Mouse (Mus musculus) stomach, embryonic 15.5 days (tissue): ENCODE measurements around the gene Gapt. TPM values are rescaled to one million over a fixed set of nuclear protein-coding genes. Genes with fewer than 3 reads are reported as not detected.
"Not testable (repeated sequence)": the region's sequence is repeated elsewhere in the genome, so short reads cannot be mapped to it uniquely, and the experiment has no call there.

Source experiments
- ATAC-seq: fragments of 200-750 bp; cut with Nextera tagmentation; 2 replicates; pipeline ENCODE4 v1.8.0; 2017; ENCODE audit warnings: low read depth, moderate number of reproducible peaks, moderate TSS enrichment; ENCODE audit not compliant: insufficient read depth, low FRiP score
- H3K27ac ChIP-seq: fragments of 300-500 bp; sonication (generic); 2 replicates; pipeline ENCODE4 v1.5.1; 2015; ENCODE audit warnings: mild to moderate bottlenecking, inconsistent platforms
- H3K27me3 ChIP-seq: fragments of 300-500 bp; sonication (generic); replicated peaks from 2 replicates; pipeline ENCODE4 v1.6.1; 2015; ENCODE audit warnings: inconsistent platforms
- H3K36me3 ChIP-seq: fragments of 300-500 bp; sonication (generic); 2 replicates; pipeline ENCODE4 v1.6.1; 2015; ENCODE audit warnings: inconsistent platforms
- H3K4me1 ChIP-seq: fragments of 300-500 bp; sonication (generic); 2 replicates; pipeline ENCODE4 v1.6.1; 2015; ENCODE audit warnings: inconsistent platforms
- H3K4me2 ChIP-seq: fragments of 300-500 bp; sonication (generic); 2 replicates; pipeline ENCODE4 v1.6.1; 2015; ENCODE audit warnings: mild to moderate bottlenecking, inconsistent platforms
- H3K4me3 ChIP-seq: fragments of 300-500 bp; sonication (generic); replicated peaks from 2 replicates; pipeline ENCODE4 v1.5.1; 2015; ENCODE audit warnings: inconsistent platforms
- H3K9ac ChIP-seq: fragments of 300-500 bp; sonication (generic); 2 replicates; pipeline ENCODE4 v1.6.1; 2015; ENCODE audit warnings: inconsistent platforms
- H3K9me3 ChIP-seq: fragments of 300-500 bp; sonication (generic); 2 replicates; pipeline ENCODE4 v1.6.1; 2016; ENCODE audit warnings: inconsistent platforms
- WGBS: fragments of 180-500 bp; shearing (Covaris S2); methylation state at CpG from one replicate; pipeline ENCODE4 v1.1.7; 2015; 5-methylcytosine and 5-hydroxymethylcytosine counted together
- polyA plus RNA-seq: library from polyadenylated mRNA; unstranded; fragments of >200 nt; fragmentation: Nextera tagmentation; extraction: Ambion mirVana; gene quantifications from 2 replicates; pipeline ENCODE4 v1.2.1, GENCODE M21; 2015

The Gapt gene
- 0.89 and 1.0 TPM in 2 replicates for polyA plus RNA-seq

DNA sequence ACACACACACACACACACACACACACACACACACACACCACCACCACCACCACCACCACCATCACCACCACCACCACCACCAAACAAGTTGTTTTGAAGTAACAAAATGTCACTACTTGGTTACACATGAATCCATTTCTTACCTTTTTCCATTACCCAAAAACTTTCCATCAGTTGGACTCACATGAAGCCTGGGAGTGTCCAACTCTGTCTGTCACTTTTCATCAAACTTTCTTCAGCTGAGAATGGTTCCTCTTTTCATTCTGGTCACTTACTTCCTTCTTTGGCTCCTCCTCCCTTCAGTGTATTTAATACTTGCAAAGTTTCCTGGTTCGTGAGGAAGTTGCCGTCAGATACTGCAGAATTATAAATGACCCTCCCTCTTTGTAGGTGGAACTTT, at the start of gene Gapt:
Gene Gapt (minus strand): TSS at position 259 of the 400 bp plus-strand sequence.
- H3K27ac ChIP-seq: no peak within 1 kb of the TSS
- H3K27me3 ChIP-seq: no peaks in the 10 kb centered on the region
- H3K36me3 ChIP-seq: no peaks in the 10 kb centered on the region
- no peak within 1 kb of the TSS for H3K9ac ChIP-seq
- no peak within 1 kb of the TSS for H3K4me2 ChIP-seq
- ATAC-seq: no peak
- no peaks in the 10 kb centered on the region for H3K4me1 ChIP-seq
- 68% methylated on average over 2 of the region's 2 CpGs for WGBS
- no peaks in the 10 kb centered on the region for H3K9me3 ChIP-seq
- no peak within 1 kb of the TSS for H3K4me3 ChIP-seq

- Histone ChIP-seq H3K9ac (no peak overlapping the region), H3K27me3 (no peaks in the 10 kb centered on the region), H3K36me3 (peaks cover 1% of the 10 kb centered on the region; the same call in 1 of the 2 replicates), H3K4me2 (no peak overlapping the region), H3K9me3 (no peaks in the 10 kb centered on the region), H3K27ac (no peak overlapping the region), H3K4me3 (no peak overlapping the region), H3K4me1 (no peaks in the 10 kb centered on the region)
- 75% methylated on average over 5 of the region's 5 CpGs for WGBS
- no peak for ATAC-seq
Observed at GRCm38 (mm10) chr13:110406152-110406551, 49.2 kb upstream of the Gapt start.

GRCm38 (mm10) chr13:110404686-110405085, 47.7 kb upstream of the Gapt start:
- not testable (repeated sequence) for H3K4me2 ChIP-seq, H3K4me3 ChIP-seq, H3K36me3 ChIP-seq, H3K4me1 ChIP-seq, H3K27me3 ChIP-seq, H3K9ac ChIP-seq, ATAC-seq, H3K27ac ChIP-seq, H3K9me3 ChIP-seq
- WGBS: 76% methylated on average over 5 of the region's 5 CpGs

DNA sequence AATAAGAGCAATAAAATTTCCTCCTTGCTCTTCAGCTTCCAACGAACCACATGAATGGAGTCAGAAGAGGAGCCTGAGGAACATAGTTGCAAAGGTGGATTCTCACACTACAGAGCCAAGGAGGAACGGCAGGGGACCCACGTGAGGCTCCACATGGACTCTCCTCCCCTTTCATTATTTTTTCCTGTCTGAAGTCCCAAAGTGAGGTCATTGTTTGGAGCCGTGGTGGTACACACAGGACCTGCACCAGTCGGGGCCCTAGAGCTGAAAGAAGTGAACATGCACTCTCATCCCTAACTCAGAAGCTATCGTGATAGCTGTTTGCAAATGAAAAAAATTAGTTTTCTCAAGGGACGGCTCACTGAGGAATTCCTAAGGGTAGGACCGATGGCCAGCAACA, 47.1 kb upstream of the Gapt start:
- H3K4me2 ChIP-seq: no peak overlapping the region
- H3K4me1 ChIP-seq: no peaks in the 10 kb centered on the region; the same call in 1 of the 2 replicates
- no peak overlapping the region for H3K4me3 ChIP-seq
- H3K36me3 ChIP-seq: peaks cover 14% of the 10 kb centered on the region
- 72% methylated on average over 8 of the region's 8 CpGs for WGBS
- no peak for ATAC-seq
- no peaks in the 10 kb centered on the region for H3K27me3 ChIP-seq
- H3K27ac ChIP-seq: no peak overlapping the region
- H3K9ac ChIP-seq: no peak overlapping the region
- no peaks in the 10 kb centered on the region for H3K9me3 ChIP-seq

DNA sequence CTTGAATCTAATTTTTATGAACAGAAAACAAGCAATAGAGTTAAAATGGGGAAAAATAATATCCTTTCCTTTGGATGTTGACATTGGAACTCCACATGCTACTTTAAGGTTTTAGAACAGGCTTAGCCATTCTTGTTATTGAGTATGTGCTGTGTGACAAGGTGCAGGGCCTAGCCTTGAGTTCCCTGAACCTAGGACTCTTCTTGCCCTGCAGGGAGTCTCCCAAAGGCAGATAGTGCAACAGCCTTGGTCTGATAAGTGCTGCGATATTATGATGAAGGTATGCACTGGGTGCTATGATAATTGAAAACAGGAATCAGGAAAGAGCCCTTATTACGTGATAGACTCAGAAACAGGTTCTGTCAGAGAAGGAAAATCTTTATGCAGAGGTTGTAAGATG, 44.9 kb upstream of the Gapt start:
- H3K9ac ChIP-seq: no peak overlapping the region
- no peaks in the 10 kb centered on the region for H3K9me3 ChIP-seq
- H3K4me1 ChIP-seq: peaks cover 1% of the 10 kb centered on the region; the same call in 1 of the 2 replicates
- WGBS: 94% methylated on average over 2 of the region's 2 CpGs
- no peak overlapping the region for H3K27ac ChIP-seq
- no peak overlapping the region for H3K4me3 ChIP-seq
- H3K27me3 ChIP-seq: no peaks in the 10 kb centered on the region
- ATAC-seq: no peak
- no peak overlapping the region for H3K4me2 ChIP-seq
- peaks cover 30% of the 10 kb centered on the region for H3K36me3 ChIP-seq

- Histone ChIP-seq H3K27me3 (no peaks in the 10 kb centered on the region), H3K4me2 (no peak overlapping the region), H3K9me3 (no peaks in the 10 kb centered on the region), H3K27ac (no peak overlapping the region), H3K4me3 (no peak overlapping the region), H3K4me1 (peaks cover 3% of the 10 kb centered on the region; the same call in 1 of the 2 replicates), H3K9ac (no peak overlapping the region), H3K36me3 (peaks cover 30% of the 10 kb centered on the region)
- no peak for ATAC-seq
- WGBS: 61% methylated on average over 3 of the region's 3 CpGs
Observed at GRCm38 (mm10) chr13:110401443-110401842, 44.4 kb upstream of the Gapt start.

- peaks cover 30% of the 10 kb centered on the region for H3K36me3 ChIP-seq
- H3K4me1 ChIP-seq: peaks cover 3% of the 10 kb centered on the region; the same call in 1 of the 2 replicates
- no peaks in the 10 kb centered on the region for H3K9me3 ChIP-seq
- H3K4me3 ChIP-seq: peak overlapping the region; percentile 23
- 71% methylated on average over 24 of the region's 24 CpGs for WGBS
- no peak overlapping the region for H3K9ac ChIP-seq
- H3K4me2 ChIP-seq: peak overlapping the region; percentile 35
- no peaks in the 10 kb centered on the region for H3K27me3 ChIP-seq
- peak overlapping the region; percentile 44; the same call in 1 of the 2 replicates for H3K27ac ChIP-seq
- no peak for ATAC-seq
Observed at GRCm38 (mm10) chr13:110398513-110399270, 41.7 kb upstream of the Gapt start.

GRCm38 (mm10) chr13:110397750-110398149, 40.8 kb upstream of the Gapt start:
- 81% methylated on average over 8 of the region's 8 CpGs for WGBS
- no peak overlapping the region for H3K9ac ChIP-seq

DNA sequence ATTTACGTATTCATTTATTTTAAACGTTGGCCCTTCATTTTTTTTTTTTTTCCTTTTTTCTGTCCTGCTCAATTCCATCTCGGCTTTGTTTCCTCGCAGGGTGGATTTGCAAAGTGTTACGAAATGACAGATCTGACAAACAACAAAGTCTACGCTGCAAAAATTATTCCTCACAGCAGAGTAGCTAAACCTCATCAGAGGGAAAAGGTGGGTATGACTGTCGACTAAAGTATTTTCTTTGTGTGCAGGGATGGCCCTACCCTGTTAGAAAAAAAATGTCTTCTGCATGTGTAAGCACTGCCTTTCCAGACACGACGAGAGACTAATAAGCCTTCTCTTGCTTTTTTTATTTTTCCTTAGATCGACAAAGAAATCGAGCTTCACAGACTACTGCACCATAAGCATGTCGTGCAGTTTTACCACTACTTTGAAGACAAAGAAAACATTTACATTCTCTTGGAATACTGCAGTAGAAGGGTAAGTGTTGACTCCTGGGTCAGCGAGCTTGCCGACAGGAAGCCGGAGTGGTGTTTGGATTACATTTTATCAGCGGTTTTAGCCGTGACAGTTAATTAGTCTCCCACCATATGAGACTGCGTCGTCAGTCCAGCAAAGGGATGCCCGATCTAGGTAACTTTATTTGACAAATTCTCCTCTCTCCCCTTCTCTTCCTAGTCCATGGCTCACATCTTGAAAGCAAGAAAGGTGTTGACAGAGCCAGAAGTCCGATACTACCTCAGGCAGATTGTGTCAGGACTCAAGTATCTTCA, 39.1 kb upstream of the Gapt start:
- Histone ChIP-seq H3K4me3 (peak overlapping the region; percentile 71), H3K4me2 (peak overlapping the region; percentile 97), H3K27me3 (no peaks in the 10 kb centered on the region), H3K36me3 (peaks cover 28% of the 10 kb centered on the region), H3K27ac (peak overlapping the region; percentile 77; the same call in 1 of the 2 replicates), H3K4me1 (peaks cover 6% of the 10 kb centered on the region; the same call in 1 of the 2 replicates), H3K9me3 (no peaks in the 10 kb centered on the region), H3K9ac (peak overlapping the region; percentile 71; the same call in 1 of the 2 replicates)
- WGBS: under 1% methylated on average over 21 of the region's 21 CpGs
- no peak for ATAC-seq

More at GRCm38 (mm10) chr13:110397750-110398149, 40.8 kb upstream of the Gapt start:
- Histone ChIP-seq H3K9me3 (no peaks in the 10 kb centered on the region), H3K27ac (no peak overlapping the region), H3K4me1 (peaks cover 3% of the 10 kb centered on the region; the same call in 1 of the 2 replicates), H3K4me3 (peak overlapping the region; percentile 23), H3K4me2 (peak overlapping the region; percentile 35), H3K36me3 (peaks cover 30% of the 10 kb centered on the region), H3K27me3 (no peaks in the 10 kb centered on the region)
- no peak for ATAC-seq

DNA sequence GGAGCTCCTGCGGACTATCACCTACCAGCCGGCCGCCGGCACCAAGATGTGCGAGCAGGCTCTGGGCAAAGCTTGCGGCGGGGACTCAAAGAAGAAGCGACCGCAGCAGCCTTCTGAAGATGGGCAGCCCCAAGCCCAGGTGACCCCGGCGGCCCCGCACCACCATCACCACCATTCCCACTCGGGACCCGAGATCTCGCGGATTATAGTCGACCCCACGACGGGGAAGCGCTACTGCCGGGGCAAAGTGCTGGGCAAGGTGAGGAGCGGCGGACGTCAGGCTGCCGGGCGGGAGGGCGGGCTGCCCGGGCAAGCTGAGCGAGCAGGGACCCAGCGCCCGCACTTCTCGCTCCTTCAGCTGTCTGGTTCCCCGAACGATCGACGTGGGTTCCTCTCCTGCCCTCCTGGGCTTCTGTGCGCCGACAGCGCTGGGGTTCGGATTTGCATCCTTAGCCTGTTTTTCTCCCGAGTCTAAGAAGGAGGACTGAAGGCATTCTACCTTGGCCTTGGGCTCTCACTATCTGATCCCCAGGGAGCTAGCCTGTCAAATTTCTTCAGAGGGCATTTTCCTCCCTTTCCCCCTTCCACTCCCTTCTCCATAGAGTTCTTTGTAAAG, 38.3 kb upstream of the Gapt start:
- peak overlapping the region; percentile 71 for H3K9ac ChIP-seq
- peak overlapping the region; percentile 77 for H3K27ac ChIP-seq
- peak; percentile 3; the same call in 1 of the 2 replicates for ATAC-seq
- peaks cover 6% of the 10 kb centered on the region; the same call in 1 of the 2 replicates for H3K4me1 ChIP-seq
- no peaks in the 10 kb centered on the region for H3K27me3 ChIP-seq
- H3K9me3 ChIP-seq: no peaks in the 10 kb centered on the region
- peak overlapping the region; percentile 71 for H3K4me3 ChIP-seq
- under 1% methylated on average over 39 of the region's 41 CpGs for WGBS
- peaks cover 22% of the 10 kb centered on the region for H3K36me3 ChIP-seq
- H3K4me2 ChIP-seq: peak overlapping the region; percentile 97

GRCm38 (mm10) chr13:110394291-110395178, 37.5 kb upstream of the Gapt start, which contains the start of gene Plk2:
Plk2 (plus strand) TSS chr13:110395046.
- H3K27ac ChIP-seq: peak within 1 kb of the TSS; percentile 91
- ATAC-seq: peak; percentile 93
- peaks cover 6% of the 10 kb centered on the region; the same call in 1 of the 2 replicates for H3K4me1 ChIP-seq
- peak within 1 kb of the TSS; percentile 71 for H3K9ac ChIP-seq
- peak within 1 kb of the TSS; percentile 97 for H3K4me2 ChIP-seq
- no peaks in the 10 kb centered on the region for H3K27me3 ChIP-seq
- under 1% methylated on average over 71 of the region's 71 CpGs for WGBS
- H3K36me3 ChIP-seq: peaks cover 20% of the 10 kb centered on the region
- H3K9me3 ChIP-seq: no peaks in the 10 kb centered on the region
- peak within 1 kb of the TSS; percentile 71 for H3K4me3 ChIP-seq
